Mouse (Mus musculus) cerebellum, adult 9-10 months (tissue): Measurements from ENCODE around the gene Arhgap36.

Source experiments
- DNase-seq: peaks from one replicate; pipeline ENCODE4 v3.0.0; 2022

Gene Arhgap36

GRCm38 (mm10) chrX:49463442-49463970, at the start of gene Arhgap36:
Gene Arhgap36 (plus strand): TSS chrX:49463945.
- no peak for DNase-seq

GRCm38 (mm10) chrX:49457781-49458180, 6.0 kb upstream of the Arhgap36 start:
- DNase-seq = no peak

GRCm38 (mm10) chrX:49470287-49471054, 6.7 kb downstream of the Arhgap36 start:
- DNase-seq = no peak

GRCm38 (mm10) chrX:49479968-49480809, 16.4 kb downstream of the Arhgap36 start:
- DNase-seq = no peak

- DNase-seq = no peak
Measured at GRCm38 (mm10) chrX:49480846-49481245, 17.1 kb downstream of the Arhgap36 start.

GRCm38 (mm10) chrX:49489141-49489540, 25.4 kb downstream of the Arhgap36 start:
- no peak for DNase-seq

- DNase-seq = no peak
Measured at GRCm38 (mm10) chrX:49493739-49494449, 30.1 kb downstream of the Arhgap36 start.
